Mouse (Mus musculus) T-helper 17 cell (primary cell): ENCODE measurements around the gene D3Ertd751e.

Experiments used
- in situ Hi-C, 2 experiments: fragments of 300-600 bp; cut with MboI, MseI; formaldehyde crosslinking; loops; 1 replicate in 1 of 2; 2 replicates in 1 of 2; pipeline ENCODE4 v1.15.1; 2025; ENCODE audit warnings: high pct_unique_total_duplicates in 2 of 2

D3Ertd751e gene

DNA sequence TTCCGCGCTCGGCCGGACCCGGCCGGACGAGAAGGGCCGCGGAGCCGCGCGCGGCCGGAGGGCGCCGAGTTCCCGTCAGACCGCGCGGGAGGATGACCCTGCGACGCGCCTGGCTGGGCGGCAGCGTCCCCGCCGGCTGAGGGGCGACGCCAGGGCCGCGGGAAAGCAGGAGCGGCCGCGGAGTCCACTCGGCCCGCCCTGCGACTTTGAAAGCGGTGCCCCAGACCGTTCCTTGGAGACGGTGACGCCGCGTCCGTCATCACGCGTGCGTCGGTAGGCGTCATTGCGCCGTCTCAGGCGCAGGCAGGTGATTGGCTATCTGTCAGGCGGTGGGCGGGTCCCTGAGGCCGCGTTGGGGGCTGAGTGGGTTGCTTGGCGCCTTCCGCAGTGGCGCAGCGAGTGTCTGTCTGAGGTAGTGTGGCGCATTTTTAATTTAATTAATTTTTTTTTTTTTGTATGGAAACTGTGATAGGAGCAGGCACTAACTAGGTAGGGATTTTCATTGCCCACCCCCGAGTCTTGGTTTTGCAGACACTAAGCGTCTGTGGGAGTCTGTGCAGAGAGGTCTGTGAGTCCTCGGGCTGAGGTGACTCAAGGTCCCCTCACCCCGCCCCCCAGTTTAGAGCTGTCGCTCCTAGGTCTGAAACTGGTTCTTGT is at the start of gene D3Ertd751e, which contains the start of gene Sclt1:
TSS of gene D3Ertd751e (plus strand) at position 334 of the 657 bp plus-strand sequence.
TSS of gene Sclt1 (minus strand) at position 237 of the 657 bp plus-strand sequence.
- in situ Hi-C loops, result loop anchor here (5.0 to 25.0 kb wide), 2 partner anchors 660 to 1205 kb away; partner anchors contain the start of genes Intu (in 1 of the 2) and Pgrmc2 (in 1 of the 2)

DNA sequence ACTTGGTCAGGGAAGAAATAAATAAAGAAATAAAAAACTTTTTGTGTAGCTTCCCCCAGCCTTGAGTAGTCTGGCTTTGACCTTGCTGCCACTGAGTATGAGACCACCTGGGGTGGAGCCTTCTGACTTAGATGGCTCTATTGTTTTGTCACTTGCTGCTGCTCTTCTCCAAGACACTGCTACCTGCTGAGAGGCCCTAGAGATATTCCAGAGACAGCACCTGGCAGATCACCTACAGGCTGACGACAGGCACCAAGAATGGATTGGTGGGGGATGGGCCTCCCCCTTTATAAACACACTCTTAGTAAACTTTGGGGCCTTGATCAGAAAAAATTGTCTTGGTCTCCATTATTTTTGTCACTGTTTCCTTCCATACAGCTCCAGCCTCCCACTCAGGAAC is 46.7 kb upstream of the D3Ertd751e start:
- in situ Hi-C loops, result loop anchor here in 1 of 2 experiments (10.0 kb wide), 1 partner anchor 769 kb away; no protein-coding TSS in a partner anchor

DNA sequence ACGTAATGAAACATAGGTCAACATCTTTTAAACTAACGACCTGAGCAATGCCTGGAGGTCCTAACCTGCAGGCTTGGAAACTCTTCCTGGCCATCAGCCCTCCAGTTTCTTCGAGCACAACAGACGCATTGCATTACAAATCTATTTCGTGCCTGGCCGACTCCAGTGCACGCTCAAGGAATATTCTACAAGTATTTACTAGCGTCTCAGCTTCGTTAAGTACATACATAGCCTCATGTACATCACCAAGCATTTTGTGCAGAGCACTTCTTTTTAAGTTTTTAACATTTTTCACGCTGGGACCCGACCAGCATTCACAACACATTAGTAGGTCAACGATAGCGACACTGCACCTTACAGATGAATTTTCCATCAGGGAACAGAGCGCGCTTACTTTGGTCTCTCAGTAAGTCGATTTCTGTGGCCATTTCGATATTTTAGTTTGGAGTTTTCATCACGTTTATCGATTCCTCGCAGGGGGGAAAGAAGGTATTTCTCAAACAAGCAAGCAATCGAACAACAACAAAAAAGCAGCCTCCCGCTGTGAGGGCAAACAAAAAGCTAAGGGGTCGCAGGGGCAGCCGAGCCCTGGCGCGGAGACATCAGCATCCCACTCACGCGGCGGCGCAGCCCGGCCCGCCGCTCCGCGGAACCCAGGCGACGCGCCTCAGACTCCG is 672 bp upstream of the D3Ertd751e start:
- in situ Hi-C loops, result loop anchor here (5.0 to 25.0 kb wide), 2 partner anchors 659 to 1204 kb away; partner anchors contain the start of genes Intu (in 1 of the 2) and Pgrmc2 (in 1 of the 2)

DNA sequence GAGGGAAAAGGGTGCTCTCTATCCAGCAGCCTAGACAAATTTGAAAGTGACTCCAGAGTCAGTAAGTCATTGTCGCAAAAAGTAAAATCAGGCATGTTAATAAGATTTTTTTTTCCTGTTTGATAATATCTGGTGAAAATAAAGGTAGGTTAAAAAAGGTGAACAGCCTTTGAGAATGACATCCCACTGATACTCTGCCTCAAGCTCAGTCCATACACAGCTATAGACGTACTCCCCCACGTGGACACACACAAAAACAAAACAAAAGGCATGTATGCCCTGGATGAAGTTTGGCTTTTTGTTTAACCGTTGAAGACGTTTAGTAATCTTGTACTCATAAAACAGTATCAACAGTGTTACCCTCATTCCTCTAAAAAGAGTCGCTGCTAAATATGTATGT is 1.0 kb downstream of the D3Ertd751e start:
- in situ Hi-C loops, result loop anchor here (5.0 to 25.0 kb wide), 2 partner anchors 661 to 1206 kb away; partner anchors contain the start of genes Intu (in 1 of the 2) and Pgrmc2 (in 1 of the 2)

DNA sequence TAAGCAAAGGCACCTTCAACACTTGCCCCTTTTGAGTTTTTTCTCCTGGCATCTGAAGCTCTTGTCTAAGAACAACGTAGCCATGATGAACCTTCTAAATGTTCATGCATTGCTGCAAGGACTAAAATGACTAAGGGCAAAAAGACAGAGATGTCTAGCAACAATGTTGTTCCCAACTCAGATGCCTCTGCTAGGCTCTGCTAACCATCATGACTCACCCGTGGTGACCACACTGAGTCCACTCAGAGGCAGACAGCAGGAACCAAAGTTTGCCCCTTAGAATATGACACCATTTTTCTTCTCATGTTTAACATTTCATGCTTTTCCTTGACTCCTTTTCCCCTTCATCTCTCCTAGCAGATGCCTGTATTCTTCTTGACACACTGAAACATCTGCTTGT is 12.1 kb downstream of the D3Ertd751e start:
- in situ Hi-C loops, result no loop called here

DNA sequence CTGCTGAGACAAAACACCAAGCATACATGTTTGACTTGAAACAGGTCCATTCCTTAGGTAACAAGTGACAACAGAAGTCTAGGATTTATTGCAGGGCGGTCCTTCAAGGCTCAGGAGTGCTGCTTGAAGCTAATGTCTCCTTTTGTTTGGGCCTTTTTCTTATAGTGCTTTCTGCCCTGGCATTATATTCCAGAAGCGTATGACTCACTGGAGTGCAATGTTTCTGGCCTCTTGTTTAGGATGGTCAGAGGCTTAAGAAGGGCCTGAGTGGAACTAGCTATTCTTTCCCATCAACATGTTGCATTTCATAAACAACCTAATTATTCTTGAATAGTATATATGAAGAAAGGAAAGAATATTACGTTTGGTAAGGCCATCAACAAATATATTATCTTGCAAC is 19.7 kb downstream of the D3Ertd751e start:
- in situ Hi-C loops, result no loop called here

DNA sequence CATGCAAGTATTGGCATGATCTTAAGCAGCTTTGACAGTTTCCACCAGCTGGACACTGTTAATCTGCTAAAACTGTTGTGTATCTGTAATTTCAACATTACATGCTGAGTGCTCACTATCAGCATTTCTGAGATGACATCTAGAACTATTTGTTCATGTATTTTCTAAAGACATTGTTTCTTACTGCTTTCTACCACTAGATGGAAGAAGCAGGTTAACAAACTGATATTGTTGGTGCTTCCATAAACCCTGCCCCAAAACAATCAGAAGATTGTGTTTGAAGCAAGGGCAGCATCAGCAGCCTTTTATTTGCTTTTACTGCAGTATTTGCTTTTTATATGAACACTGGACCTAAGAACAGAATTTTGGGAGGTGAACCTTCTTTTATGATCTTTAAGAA is 70.0 kb downstream of the D3Ertd751e start:
- in situ Hi-C loops, result no loop called here
